26 mouse cellular contexts compared by ENCODE assay signal in the genomic region with DNA sequence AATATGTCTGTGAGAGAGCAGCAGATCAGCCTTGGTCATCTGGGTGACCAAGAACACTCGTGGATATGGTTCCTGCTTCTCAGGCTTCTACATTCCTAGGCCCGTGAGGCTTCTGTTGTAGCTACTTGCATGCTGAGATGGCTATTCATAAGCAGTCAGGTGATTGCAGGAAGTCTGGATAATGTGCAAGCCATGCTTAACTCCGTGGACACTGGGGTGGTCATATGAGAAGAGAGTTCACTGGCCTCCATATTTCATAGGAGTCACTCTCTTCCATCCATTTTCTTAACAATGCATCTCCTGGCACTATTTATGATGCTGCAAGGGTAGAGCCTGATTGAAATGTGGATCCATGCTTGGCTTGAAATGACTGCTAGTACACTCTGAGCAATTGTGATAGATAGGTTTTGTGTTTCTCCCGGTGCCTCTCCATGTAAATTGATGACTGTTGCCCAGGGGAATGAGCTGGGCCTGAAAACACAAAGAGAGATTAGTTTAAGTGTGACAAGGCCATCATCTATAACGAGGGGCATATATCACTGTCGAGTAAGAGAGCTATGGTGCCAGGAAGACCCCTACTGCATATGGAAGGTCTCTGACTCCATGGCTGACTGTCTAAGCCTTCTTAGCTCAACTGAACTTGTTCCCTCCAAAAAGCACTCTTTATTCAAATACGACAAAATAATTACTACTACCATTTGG. TPM values are rescaled to one million over a fixed set of nuclear protein-coding genes. Genes with fewer than 3 reads are reported as not detected.
DNase-seq lines count a peak whose midpoint lies in the region; ATAC-seq lines count a peak whose summit lies in the region.
"Had no signal": no experiment of that assay in that cellular context is flagged by ENCODE, and none has a peak within 500 bp of the region (broad histone marks: within the 10 kb centered on the region; RNA-seq: fewer than 3 reads in every experiment).

No protein-coding gene starts in this region.

- no peak overlapping the region for H3K4me3 ChIP-seq in hindbrain, embryonic 11.5 days (ENCODE audit: low read depth, low read length)
- no peak overlapping the region for H3K4me3 ChIP-seq in hindbrain, embryonic 10.5 days
- no peak overlapping the region for H3K4me3 ChIP-seq in neural tube, embryonic 11.5 days (ENCODE audit: low read depth, low read length)
- H3K4me3 ChIP-seq in hindbrain, embryonic 15.5 days: no peak overlapping the region
- no peak overlapping the region for H3K4me3 ChIP-seq in neural tube, embryonic 15.5 days (replicated peaks)
- H3K4me3 ChIP-seq: gastrocnemius, adult 2 months; heart, embryonic 10.5 days; liver, embryonic 12.5 days; megakaryocyte, embryonic 14.5 days; stomach, embryonic 15.5 days had no signal

- intact Hi-C loops in left cerebral cortex, postnatal 10 days (cut with DNase I): no loop called here

- no peaks in the 10 kb centered on the region for H3K4me1 ChIP-seq in hindbrain, embryonic 11.5 days (replicated peaks; ENCODE audit: control insufficient read depth, insufficient read depth, low read length)
- H3K4me1 ChIP-seq in hindbrain, embryonic 10.5 days (replicated peaks): no peaks in the 10 kb centered on the region
- H3K4me1 ChIP-seq in neural tube, embryonic 11.5 days (ENCODE audit: control insufficient read depth, insufficient read depth, low read length): no peaks in the 10 kb centered on the region
- H3K4me1 ChIP-seq in hindbrain, embryonic 15.5 days (replicated peaks): 0 out of 2 replicates have a peak, but pooled peaks cover 3% of the 10 kb centered on the region
- H3K4me1 ChIP-seq in neural tube, embryonic 15.5 days: no peaks in the 10 kb centered on the region
- H3K4me1 ChIP-seq: heart, embryonic 10.5 days; liver, embryonic 12.5 days; megakaryocyte, embryonic 14.5 days; stomach, embryonic 15.5 days had no signal

- peak; percentile 84 for ATAC-seq in hindbrain, embryonic 11.5 days (ENCODE audit: low FRiP score)
- ATAC-seq in neural tube, embryonic 11.5 days (ENCODE audit: insufficient read depth, low FRiP score, low TSS enrichment): peak; percentile 65
- peak; percentile 65; the same call in 1 of the 2 replicates for ATAC-seq in hindbrain, embryonic 15.5 days (ENCODE audit: low FRiP score, low read depth)
- ATAC-seq in neural tube, embryonic 15.5 days (ENCODE audit: low FRiP score): peak; percentile 66
- ATAC-seq: liver, embryonic 12.5 days; midbrain, embryonic 16.5 days had no signal

- H3K36me3 ChIP-seq in hindbrain, embryonic 11.5 days (ENCODE audit: control insufficient read depth, insufficient read depth, low read length): no peaks in the 10 kb centered on the region
- H3K36me3 ChIP-seq in hindbrain, embryonic 10.5 days: no peaks in the 10 kb centered on the region
- H3K36me3 ChIP-seq in neural tube, embryonic 11.5 days (ENCODE audit: control insufficient read depth, insufficient read depth, low read length): no peaks in the 10 kb centered on the region
- H3K36me3 ChIP-seq in hindbrain, embryonic 15.5 days: no peaks in the 10 kb centered on the region
- no peaks in the 10 kb centered on the region for H3K36me3 ChIP-seq in neural tube, embryonic 15.5 days
- H3K36me3 ChIP-seq: heart, embryonic 10.5 days; liver, embryonic 12.5 days; stomach, embryonic 15.5 days had no signal

- H3K9ac ChIP-seq in hindbrain, embryonic 11.5 days (ENCODE audit: low read depth, low read length): no peak overlapping the region
- no peak overlapping the region for H3K9ac ChIP-seq in neural tube, embryonic 11.5 days (ENCODE audit: low read length)
- H3K9ac ChIP-seq in hindbrain, embryonic 15.5 days: no peak overlapping the region
- H3K9ac ChIP-seq in neural tube, embryonic 15.5 days (replicated peaks): no peak overlapping the region
- H3K9ac ChIP-seq: liver, embryonic 12.5 days; stomach, embryonic 15.5 days had no signal

- 57% methylated on average over 7 of the region's 7 CpGs for WGBS in hindbrain, embryonic 11.5 days
- 69% methylated on average over 7 of the region's 7 CpGs for WGBS in hindbrain, embryonic 10.5 days
- WGBS in neural tube, embryonic 11.5 days: 54% methylated on average over 7 of the region's 7 CpGs
- 41% methylated on average over 7 of the region's 7 CpGs for WGBS in hindbrain, embryonic 15.5 days
- 30% methylated on average over 7 of the region's 7 CpGs for WGBS in neural tube, embryonic 15.5 days

- no peak overlapping the region for H3K27ac ChIP-seq in hindbrain, embryonic 11.5 days (ENCODE audit: low read depth, low read length)
- H3K27ac ChIP-seq in hindbrain, embryonic 10.5 days: no peak overlapping the region
- H3K27ac ChIP-seq in neural tube, embryonic 11.5 days (ENCODE audit: low read depth, low read length): no peak overlapping the region
- H3K27ac ChIP-seq in hindbrain, embryonic 15.5 days (replicated peaks): no peak overlapping the region
- H3K27ac ChIP-seq in neural tube, embryonic 15.5 days (replicated peaks): no peak overlapping the region
- H3K27ac ChIP-seq: gastrocnemius, adult 2 months; heart, embryonic 10.5 days; liver, embryonic 12.5 days; stomach, embryonic 15.5 days had no signal

- DNase-seq in hindbrain, embryonic 11.5 days (ENCODE audit: low spot score): peak; percentile 31
- DNase-seq in hindbrain, embryonic 10.5 days (ENCODE audit: low spot score): no peak
- peak; percentile 42 for DNase-seq in neural tube, embryonic 11.5 days (ENCODE audit: low spot score)
- no peak for DNase-seq in neural tube, embryonic 10.5 days (ENCODE audit: extremely low spot score, low spot score)
- DNase-seq in left cerebral cortex, postnatal 10 days (ENCODE audit: extremely low spot score in 1 of 2, low spot score in 2 of 2): no peak
- DNase-seq in natural killer cell, adult 2 months (ENCODE audit: low spot score in 2 of 2): no peak
- DNase-seq: adrenal gland, adult 2 months; B cell, adult 2 months; cerebellum, adult 9-11 months; gastrocnemius, adult 2 months; kidney, postnatal 10 days; layer of hippocampus, adult 9-11 months; lung, adult 2 months; thymus, adult 18-20 months; thymus, postnatal 4 days had no signal

- H3K4me2 ChIP-seq in hindbrain, embryonic 11.5 days (replicated peaks; ENCODE audit: low read depth, low read length): no peak overlapping the region
- no peak overlapping the region for H3K4me2 ChIP-seq in neural tube, embryonic 11.5 days (ENCODE audit: low read depth)
- H3K4me2 ChIP-seq in hindbrain, embryonic 15.5 days: no peak overlapping the region
- no peak overlapping the region for H3K4me2 ChIP-seq in neural tube, embryonic 15.5 days
- H3K4me2 ChIP-seq: liver, embryonic 12.5 days; stomach, embryonic 15.5 days had no signal

- no peaks in the 10 kb centered on the region for H3K27me3 ChIP-seq in hindbrain, embryonic 11.5 days (ENCODE audit: control insufficient read depth, insufficient read depth, low read length)
- no peaks in the 10 kb centered on the region for H3K27me3 ChIP-seq in hindbrain, embryonic 10.5 days (ENCODE audit: insufficient read depth, poor library complexity, severe bottlenecking)
- no peaks in the 10 kb centered on the region for H3K27me3 ChIP-seq in neural tube, embryonic 11.5 days (ENCODE audit: control insufficient read depth, insufficient read depth, low read length)
- no peaks in the 10 kb centered on the region for H3K27me3 ChIP-seq in hindbrain, embryonic 15.5 days
- H3K27me3 ChIP-seq in neural tube, embryonic 15.5 days (replicated peaks): no peaks in the 10 kb centered on the region
- H3K27me3 ChIP-seq: liver, embryonic 12.5 days; megakaryocyte, embryonic 14.5 days; stomach, embryonic 15.5 days had no signal

- H3K9me3 ChIP-seq in hindbrain, embryonic 11.5 days (ENCODE audit: control insufficient read depth, low read length): no peaks in the 10 kb centered on the region
- peaks cover 3% of the 10 kb centered on the region; the same call in 1 of the 2 replicates for H3K9me3 ChIP-seq in hindbrain, embryonic 10.5 days
- H3K9me3 ChIP-seq in neural tube, embryonic 11.5 days (ENCODE audit: control insufficient read depth, low read length): no peaks in the 10 kb centered on the region
- H3K9me3 ChIP-seq in hindbrain, embryonic 15.5 days: no peaks in the 10 kb centered on the region
- H3K9me3 ChIP-seq in neural tube, embryonic 15.5 days (replicated peaks): no peaks in the 10 kb centered on the region
- H3K9me3 ChIP-seq: heart, embryonic 10.5 days; liver, embryonic 12.5 days; stomach, embryonic 15.5 days had no signal

RNA-seq across cellular contexts. Expression of a gene that starts 2.3 kb away (rescaled TPM):
- polyA plus RNA-seq in hindbrain, embryonic 11.5 days (2014; fragmentation: Nextera tagmentation; extraction: Ambion mirVana): 0.12 TPM in 1 of 2 replicates, not detected in the other
- polyA plus RNA-seq in hindbrain, embryonic 10.5 days (2016; fragmentation: Nextera tagmentation; extraction: Ambion mirVana): not detected in 2 replicates
- polyA plus RNA-seq in neural tube, embryonic 11.5 days (2014; fragmentation: Nextera tagmentation; extraction: Ambion mirVana): not detected in 2 replicates
- polyA plus RNA-seq in hindbrain, embryonic 15.5 days (2015; fragmentation: Nextera tagmentation; extraction: Ambion mirVana): not detected in 2 replicates
- polyA plus RNA-seq in neural tube, embryonic 15.5 days (2015; fragmentation: Nextera tagmentation; extraction: Ambion mirVana): not detected in 2 replicates
- not detected for total RNA-seq in left cerebral cortex, postnatal 10 days (2021)
- total RNA-seq: adrenal gland, adult 2 months; gastrocnemius, adult 2 months; left cerebral cortex, adult 8-10 months had no signal
- polyA plus RNA-seq: adrenal gland, adult 2 months; gonadal fat pad, adult 2 months; heart, embryonic 10.5 days; heart, postnatal 0 days; limb, embryonic 11.5 days; liver, embryonic 12.5 days; lung, adult 2 months; midbrain, embryonic 16.5 days; stomach, embryonic 15.5 days had no signal

Comparison
In these comparisons a context has a peak if more than half of its experiments do, and no peak if none do; other contexts are left out.
1. DNase-seq: peak in hindbrain, embryonic 11.5 days (single experiment) and neural tube, embryonic 11.5 days (single experiment); none in hindbrain, embryonic 10.5 days (single experiment), neural tube, embryonic 10.5 days (single experiment), left cerebral cortex, postnatal 10 days (0 of 2) and natural killer cell, adult 2 months (0 of 2).
2. Peak in every context shown above with its lines, with median percentiles within 50 percentile points of each other: ATAC-seq.